Mouse (Mus musculus): Measurements from ENCODE around the gene Znfx1.

DNA sequence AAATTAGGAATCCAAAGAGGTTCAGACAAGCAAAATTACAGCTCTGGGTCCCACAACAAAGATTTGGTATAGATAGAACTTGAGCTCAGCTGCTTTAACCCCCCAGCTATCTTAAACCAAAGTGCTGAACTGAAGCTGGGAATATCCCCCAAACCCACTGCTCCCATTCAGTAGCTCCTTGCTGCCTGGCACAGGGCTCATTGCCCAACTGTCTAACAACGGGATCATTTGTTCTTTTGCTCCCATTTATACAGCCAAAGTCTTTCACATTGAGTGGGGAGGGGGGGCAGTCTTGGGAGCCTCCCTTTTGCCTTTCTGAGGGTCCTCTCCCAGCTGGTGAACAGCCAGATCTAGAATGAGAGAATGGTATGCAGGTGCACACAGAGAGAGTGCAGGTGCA lies 27.5 kb upstream of the Znfx1 start:
- no peak for TF ChIP-seq CTCF (IDR thresholded peaks at IDR 0.05; ENCODE audit: low read depth)
- no peak for TF ChIP-seq EP300 (optimal IDR thresholded peaks at IDR 0.05)

Measured in stomach, postnatal 0 days (tissue).